ENCODE assay signal across 7 mouse cellular contexts in the genomic region with DNA sequence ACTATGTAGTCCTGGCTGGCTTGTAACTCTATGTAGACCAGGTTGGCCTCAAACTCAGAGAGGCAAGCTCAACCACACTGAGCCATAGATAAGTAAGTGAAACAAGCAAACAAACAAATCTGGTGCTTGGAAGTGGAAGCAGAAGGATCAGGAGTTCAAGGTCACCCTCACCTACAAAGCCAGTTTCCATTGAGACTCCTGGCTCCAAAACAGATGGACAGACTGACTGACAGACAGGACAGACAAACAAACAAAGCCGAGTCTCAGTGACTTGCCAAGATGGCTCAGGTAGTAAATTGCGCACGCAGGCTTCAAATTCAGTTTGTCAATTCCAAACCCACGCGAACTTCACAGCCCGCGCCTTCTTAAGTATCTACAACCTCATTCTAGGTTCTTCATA. TPM values are rescaled to one million over a fixed set of nuclear protein-coding genes. Genes with fewer than 3 reads are reported as not detected.
DNase-seq lines count a peak whose midpoint lies in the region; ATAC-seq lines count a peak whose summit lies in the region.

No protein-coding gene starts in this region.

- H3K4me3 ChIP-seq in neural tube, embryonic 11.5 days (ENCODE audit: low read depth, low read length) = peak overlapping the region; percentile 80
- H3K4me3 ChIP-seq in erythroblast, embryonic 14.5 days (replicated peaks) = peak overlapping the region; percentile 99
- peak overlapping the region; percentile 77 for H3K4me3 ChIP-seq in limb, embryonic 13.5 days
- peak overlapping the region; percentile 76 for H3K4me3 ChIP-seq in stomach, embryonic 16.5 days (replicated peaks; ENCODE audit: low read length)

- H3K27ac ChIP-seq in neural tube, embryonic 11.5 days (ENCODE audit: low read depth, low read length) = no peak overlapping the region
- H3K27ac ChIP-seq in limb, embryonic 13.5 days = peak overlapping the region; percentile 4; the same call in 1 of the 2 replicates
- no peak overlapping the region for H3K27ac ChIP-seq in stomach, embryonic 16.5 days (ENCODE audit: low read length)

- DNase-seq in neural tube, embryonic 11.5 days (ENCODE audit: low spot score) = no peak
- DNase-seq in neural tube, embryonic 10.5 days (ENCODE audit: extremely low spot score, low spot score) = no peak
- DNase-seq in adrenal gland, postnatal 25 days = no peak
- DNase-seq in adipocyte (ENCODE audit: low spot score) = no peak

- H3K27me3 ChIP-seq in neural tube, embryonic 11.5 days (ENCODE audit: control insufficient read depth, insufficient read depth, low read length) = no peaks in the 10 kb centered on the region
- H3K27me3 ChIP-seq in erythroblast, embryonic 14.5 days (ENCODE audit: control insufficient read depth) = no peaks in the 10 kb centered on the region
- H3K27me3 ChIP-seq in limb, embryonic 13.5 days = no peaks in the 10 kb centered on the region
- H3K27me3 ChIP-seq in stomach, embryonic 16.5 days (ENCODE audit: control insufficient read depth, insufficient read depth, low read length) = no peaks in the 10 kb centered on the region

- peak overlapping the region; percentile 87 for H3K9ac ChIP-seq in neural tube, embryonic 11.5 days (ENCODE audit: low read length)
- H3K9ac ChIP-seq in limb, embryonic 13.5 days = peak overlapping the region; percentile 83
- peak overlapping the region; percentile 86 for H3K9ac ChIP-seq in stomach, embryonic 16.5 days (ENCODE audit: low read length)

- WGBS in neural tube, embryonic 11.5 days = 25% methylated on average over 7 of the region's 7 CpGs
- WGBS in limb, embryonic 13.5 days = 29% methylated on average over 7 of the region's 7 CpGs
- WGBS in stomach, embryonic 16.5 days = 7% methylated on average over 7 of the region's 7 CpGs

- H3K9me3 ChIP-seq in neural tube, embryonic 11.5 days (ENCODE audit: control insufficient read depth, low read length) = no peaks in the 10 kb centered on the region
- no peaks in the 10 kb centered on the region for H3K9me3 ChIP-seq in erythroblast, embryonic 14.5 days (ENCODE audit: control insufficient read depth, low read length)
- H3K9me3 ChIP-seq in limb, embryonic 13.5 days = 0 out of 2 replicates have a peak, but pooled peaks cover under 1% of the 10 kb centered on the region
- no peaks in the 10 kb centered on the region for H3K9me3 ChIP-seq in stomach, embryonic 16.5 days (replicated peaks; ENCODE audit: control insufficient read depth, low read length)

- no peak for ATAC-seq in neural tube, embryonic 11.5 days (ENCODE audit: insufficient read depth, low FRiP score, low TSS enrichment)
- no peak for ATAC-seq in limb, embryonic 13.5 days (ENCODE audit: low FRiP score, low read depth)
- no peak for ATAC-seq in stomach, embryonic 16.5 days (ENCODE audit: insufficient read depth, low FRiP score)

- peak overlapping the region; percentile 81 for H3K4me2 ChIP-seq in neural tube, embryonic 11.5 days (ENCODE audit: low read depth)
- peak overlapping the region; percentile 85 for H3K4me2 ChIP-seq in limb, embryonic 13.5 days (replicated peaks)
- H3K4me2 ChIP-seq in stomach, embryonic 16.5 days (ENCODE audit: low read depth, low read length) = peak overlapping the region; percentile 65

- H3K36me3 ChIP-seq in neural tube, embryonic 11.5 days (ENCODE audit: control insufficient read depth, insufficient read depth, low read length) = no peaks in the 10 kb centered on the region
- H3K36me3 ChIP-seq in erythroblast, embryonic 14.5 days (ENCODE audit: control insufficient read depth) = peaks cover 32% of the 10 kb centered on the region
- no peaks in the 10 kb centered on the region for H3K36me3 ChIP-seq in limb, embryonic 13.5 days
- no peaks in the 10 kb centered on the region for H3K36me3 ChIP-seq in stomach, embryonic 16.5 days (ENCODE audit: control insufficient read depth, insufficient read depth, low read length)

- H3K4me1 ChIP-seq in neural tube, embryonic 11.5 days (ENCODE audit: control insufficient read depth, insufficient read depth, low read length) = peaks cover 6% of the 10 kb centered on the region; the same call in 1 of the 2 replicates
- peaks cover 82% of the 10 kb centered on the region for H3K4me1 ChIP-seq in erythroblast, embryonic 14.5 days (ENCODE audit: control insufficient read depth)
- H3K4me1 ChIP-seq in limb, embryonic 13.5 days = peaks cover 14% of the 10 kb centered on the region
- H3K4me1 ChIP-seq in stomach, embryonic 16.5 days (ENCODE audit: control insufficient read depth, insufficient read depth, low read length) = peaks cover 10% of the 10 kb centered on the region; the same call in 1 of the 2 replicates

RNA-seq across cellular contexts. Expression of a gene that starts 0.3 kb away (rescaled TPM):
- polyA plus RNA-seq in neural tube, embryonic 11.5 days (2014; fragmentation: Nextera tagmentation; extraction: Ambion mirVana) = 41.3 and 44.4 TPM in 2 replicates
- 0.95 and 1.2 TPM in 2 replicates for polyA plus RNA-seq in erythroblast, embryonic 14.5 days (2012)
- 27.0 and 30.3 TPM in 2 replicates for polyA plus RNA-seq in limb, embryonic 13.5 days (2015; fragmentation: Nextera tagmentation; extraction: Ambion mirVana)
- 29.1 and 33.3 TPM in 2 replicates for polyA plus RNA-seq in stomach, embryonic 16.5 days (2015; fragmentation: Nextera tagmentation; extraction: Ambion mirVana)
- total RNA-seq in adrenal gland, postnatal 25 days (2021) = 18.1 and 32.1 TPM in 2 replicates

RNA-seq across cellular contexts. Expression of a gene that starts 0.4 kb away (rescaled TPM):
- polyA plus RNA-seq in neural tube, embryonic 11.5 days (2014; fragmentation: Nextera tagmentation; extraction: Ambion mirVana) = 2.8 and 3.0 TPM in 2 replicates
- polyA plus RNA-seq in erythroblast, embryonic 14.5 days (2012) = 15.1 and 33.8 TPM in 2 replicates
- 9.4 and 10.2 TPM in 2 replicates for polyA plus RNA-seq in limb, embryonic 13.5 days (2015; fragmentation: Nextera tagmentation; extraction: Ambion mirVana)
- 37.4 and 37.7 TPM in 2 replicates for polyA plus RNA-seq in stomach, embryonic 16.5 days (2015; fragmentation: Nextera tagmentation; extraction: Ambion mirVana)
- total RNA-seq in adrenal gland, postnatal 25 days (2021) = 16.4 and 23.9 TPM in 2 replicates

RNA-seq across cellular contexts. Expression of a gene that starts 56.7 kb away (rescaled TPM):
- 0.69 and 1.0 TPM in 2 replicates for polyA plus RNA-seq in neural tube, embryonic 11.5 days (2014; fragmentation: Nextera tagmentation; extraction: Ambion mirVana)
- not detected in 2 replicates for polyA plus RNA-seq in erythroblast, embryonic 14.5 days (2012)
- polyA plus RNA-seq in limb, embryonic 13.5 days (2015; fragmentation: Nextera tagmentation; extraction: Ambion mirVana) = 0.86 and 1.0 TPM in 2 replicates
- 0.87 and 1.6 TPM in 2 replicates for polyA plus RNA-seq in stomach, embryonic 16.5 days (2015; fragmentation: Nextera tagmentation; extraction: Ambion mirVana)
- total RNA-seq in adrenal gland, postnatal 25 days (2021) = not detected in 2 replicates

Comparison
In these comparisons a context has a peak if more than half of its experiments do, and no peak if none do; other contexts are left out.
1. RNA of a gene that starts 0.3 kb away (polyA plus RNA-seq): 41.3 to 44.4 TPM in neural tube, embryonic 11.5 days, 27.0 to 30.3 TPM in limb, embryonic 13.5 days and 29.1 to 33.3 TPM in stomach, embryonic 16.5 days; 0.95 to 1.2 TPM in erythroblast, embryonic 14.5 days; every median in the first group is over 10 times any median in the second.
2. Peak in every context shown above with its lines, with median percentiles within 50 percentile points of each other: H3K4me2 ChIP-seq, H3K4me3 ChIP-seq and H3K9ac ChIP-seq.